Mouse (Mus musculus) telencephalon, adult 2 months (tissue): ENCODE results near the gene Gm266.

ENCODE experiments used
- DNase-seq: peaks from one replicate; pipeline ENCODE4 v3.0.0-alpha.2; 2011; ENCODE audit warnings: low read depth, low spot score

Gene Gm266

GRCm38 (mm10) chr12:111503063-111503567 lies 17.5 kb upstream of the Gm266 start:
- DNase-seq = no peak

- DNase-seq = no peak
Measured at GRCm38 (mm10) chr12:111500725-111501124, 15.1 kb upstream of the Gm266 start.

- DNase-seq = no peak
Measured at GRCm38 (mm10) chr12:111499617-111500016, 14.0 kb upstream of the Gm266 start.

- DNase-seq = no peak
Measured at GRCm38 (mm10) chr12:111497076-111497475, 11.5 kb upstream of the Gm266 start.

GRCm38 (mm10) chr12:111494931-111495330 lies 9.3 kb upstream of the Gm266 start:
- no peak for DNase-seq

GRCm38 (mm10) chr12:111489261-111489865 lies 3.7 kb upstream of the Gm266 start:
- no peak for DNase-seq

GRCm38 (mm10) chr12:111486455-111486854 lies 832 bp upstream of the Gm266 start:
- DNase-seq = no peak

- DNase-seq = no peak
Measured at GRCm38 (mm10) chr12:111485046-111485651, 474 bp downstream of the Gm266 start.

GRCm38 (mm10) chr12:111479917-111480316 lies 5.7 kb downstream of the Gm266 start:
- DNase-seq = no peak

GRCm38 (mm10) chr12:111478924-111479323 lies 6.7 kb downstream of the Gm266 start:
- no peak for DNase-seq

GRCm38 (mm10) chr12:111474893-111475643 lies 10.6 kb downstream of the Gm266 start:
- DNase-seq = no peak

GRCm38 (mm10) chr12:111474384-111474783 lies 11.2 kb downstream of the Gm266 start:
- no peak for DNase-seq

GRCm38 (mm10) chr12:111472886-111473285 lies 12.7 kb downstream of the Gm266 start:
- no peak for DNase-seq

- DNase-seq = no peak
Measured at GRCm38 (mm10) chr12:111471721-111472120, 13.9 kb downstream of the Gm266 start.

- no peak for DNase-seq
Measured at GRCm38 (mm10) chr12:111471119-111471518, 14.5 kb downstream of the Gm266 start.

- peak; percentile 36 for DNase-seq
Measured at GRCm38 (mm10) chr12:111469507-111469906, 16.1 kb downstream of the Gm266 start.

- DNase-seq = no peak
Measured at GRCm38 (mm10) chr12:111468206-111468605, 17.4 kb downstream of the Gm266 start.

- DNase-seq = no peak
Measured at GRCm38 (mm10) chr12:111466369-111466768, 19.3 kb downstream of the Gm266 start.

GRCm38 (mm10) chr12:111463570-111463969 lies 22.1 kb downstream of the Gm266 start:
- DNase-seq = no peak

GRCm38 (mm10) chr12:111457742-111458141 lies 27.9 kb downstream of the Gm266 start:
- no peak for DNase-seq

GRCm38 (mm10) chr12:111455860-111456259 lies 29.8 kb downstream of the Gm266 start:
- DNase-seq = no peak

GRCm38 (mm10) chr12:111455311-111455846 lies 30.2 kb downstream of the Gm266 start:
- DNase-seq = no peak
